Mouse (Mus musculus) heart, postnatal 0 days (tissue): ENCODE results near the gene Muc16.

Experiments used
- CTCF ChIP-seq: IDR thresholded peaks from 2 replicates; pipeline ENCODE4 v1.5.1; 2016; ENCODE audit warnings: antibody characterized with exemption, control low read depth, low read depth
- EP300 ChIP-seq: IDR thresholded peaks from 2 replicates; pipeline ENCODE4 v1.6.1; 2016; ENCODE audit warnings: antibody characterized with exemption, low read depth

DNA sequence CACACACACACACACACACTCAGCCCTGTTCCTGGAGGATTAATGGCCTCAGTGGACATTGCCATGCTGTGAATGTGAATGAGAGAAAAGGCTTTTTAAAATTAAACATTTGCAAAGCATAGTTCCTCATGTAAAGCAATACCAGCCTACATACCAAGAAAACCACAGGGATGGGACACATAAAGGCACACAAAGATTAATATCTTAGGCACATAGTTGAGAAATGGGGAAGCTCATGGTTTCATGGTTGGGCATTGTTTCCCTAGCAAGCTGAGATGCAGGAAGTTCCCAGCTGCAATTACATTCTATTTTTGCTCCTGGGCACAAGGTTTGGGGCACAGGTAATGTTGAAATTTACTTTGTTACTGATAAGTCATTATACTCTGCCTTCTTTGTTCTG, 31.3 kb upstream of the Muc16 start:
- TF ChIP-seq CTCF = no peak
- no peak for TF ChIP-seq EP300
